Comparison of ENCODE assay signal across 9 mouse cellular contexts in genomic region chr14:25522415-25522814, GRCm38 (mm10).
A peak's percentile ranks its signal among the peaks of the same experiment; 100 is the strongest.
DNase-seq lines count a peak whose midpoint lies in the region; ATAC-seq and TF ChIP-seq lines count a peak whose summit lies in the region.
"Had no signal": no experiment of that assay in that cellular context is flagged by ENCODE, and none has a peak within 500 bp of the region (broad histone marks: within the 10 kb centered on the region; RNA-seq: fewer than 3 reads in every experiment).

No protein-coding gene starts in this region.

- no peak for DNase-seq in lung, embryonic 14.5 days
- no peak for DNase-seq in lung, postnatal 25 days (ENCODE audit: low spot score)
- DNase-seq in hindbrain, embryonic 10.5 days (ENCODE audit: low spot score): peak; percentile 39
- DNase-seq in Muller cell, postnatal 12 days (ENCODE audit: inconsistent ontology term): no peak
- no peak for DNase-seq in urinary bladder, postnatal 10 days (ENCODE audit: low spot score)
- DNase-seq in adipocyte (ENCODE audit: low spot score): no peak

- no peak overlapping the region for H3K4me2 ChIP-seq in lung, embryonic 14.5 days
- H3K4me2 ChIP-seq: limb, embryonic 12.5 days had no signal

- 0 out of 2 replicates have a peak, but pooled peaks cover 3% of the 10 kb centered on the region for H3K36me3 ChIP-seq in lung, embryonic 14.5 days (ENCODE audit: insufficient read depth)
- H3K36me3 ChIP-seq in hindbrain, embryonic 10.5 days: peaks cover 63% of the 10 kb centered on the region

- H3K9me3 ChIP-seq in lung, embryonic 14.5 days (ENCODE audit: low read depth, low read length): no peaks in the 10 kb centered on the region
- no peaks in the 10 kb centered on the region for H3K9me3 ChIP-seq in hindbrain, embryonic 10.5 days
- H3K9me3 ChIP-seq: limb, embryonic 12.5 days had no signal

- no peaks in the 10 kb centered on the region for H3K27me3 ChIP-seq in lung, embryonic 14.5 days (ENCODE audit: insufficient read depth, low read length)
- no peaks in the 10 kb centered on the region for H3K27me3 ChIP-seq in hindbrain, embryonic 10.5 days (ENCODE audit: insufficient read depth, poor library complexity, severe bottlenecking)
- H3K27me3 ChIP-seq: limb, embryonic 12.5 days had no signal

- ATAC-seq in lung, embryonic 14.5 days (ENCODE audit: insufficient read depth): no peak
- peak; percentile 88 for ATAC-seq in megakaryocyte-erythroid progenitor cell, adult 5-6 weeks (replicated peaks; ENCODE audit: low FRiP score, low TSS enrichment, poor library complexity, severe bottlenecking)

- WGBS in lung, embryonic 14.5 days: 32% methylated on average over 4 of the region's 4 CpGs
- 26% methylated on average over 4 of the region's 4 CpGs for WGBS in hindbrain, embryonic 10.5 days

- H3K4me1 ChIP-seq in lung, embryonic 14.5 days (ENCODE audit: insufficient read depth): peaks cover 28% of the 10 kb centered on the region
- H3K4me1 ChIP-seq in brown adipose tissue, adult 24 weeks (ENCODE audit: control insufficient read depth, insufficient read depth, insufficient read length, low read length): peaks cover 73% of the 10 kb centered on the region
- H3K4me1 ChIP-seq in hindbrain, embryonic 10.5 days (replicated peaks): peaks cover 95% of the 10 kb centered on the region

- H3K9ac ChIP-seq in lung, embryonic 14.5 days: no peak overlapping the region
- H3K9ac ChIP-seq: limb, embryonic 12.5 days had no signal

- H3K27ac ChIP-seq in lung, embryonic 14.5 days (ENCODE audit: low read depth): peak overlapping the region; percentile 55; the same call in 1 of the 2 replicates
- H3K27ac ChIP-seq in brown adipose tissue, adult 24 weeks (replicated peaks; ENCODE audit: low read depth, low read length): peak overlapping the region; percentile 94
- H3K27ac ChIP-seq in hindbrain, embryonic 10.5 days: peak overlapping the region; percentile 79

- H3K4me3 ChIP-seq in lung, embryonic 14.5 days (ENCODE audit: low read depth, low read length): no peak overlapping the region
- H3K4me3 ChIP-seq in brown adipose tissue, adult 24 weeks (ENCODE audit: insufficient read depth, low read depth, low read length): no peak overlapping the region
- no peak overlapping the region for H3K4me3 ChIP-seq in hindbrain, embryonic 10.5 days
- H3K4me3 ChIP-seq: limb, embryonic 12.5 days had no signal

- no peak for TF ChIP-seq CTCF in lung, embryonic 14.5 days (IDR thresholded peaks at IDR 0.05; ENCODE audit: low read depth)
